Mouse (Mus musculus): ENCODE results near the gene Selp. TPM values are rescaled to one million over a fixed set of nuclear protein-coding genes. Genes with fewer than 3 reads are reported as not detected.

The Selp gene
- polyA plus RNA-seq, 1 experiment from 2014 or later, result 0.26 TPM

DNA sequence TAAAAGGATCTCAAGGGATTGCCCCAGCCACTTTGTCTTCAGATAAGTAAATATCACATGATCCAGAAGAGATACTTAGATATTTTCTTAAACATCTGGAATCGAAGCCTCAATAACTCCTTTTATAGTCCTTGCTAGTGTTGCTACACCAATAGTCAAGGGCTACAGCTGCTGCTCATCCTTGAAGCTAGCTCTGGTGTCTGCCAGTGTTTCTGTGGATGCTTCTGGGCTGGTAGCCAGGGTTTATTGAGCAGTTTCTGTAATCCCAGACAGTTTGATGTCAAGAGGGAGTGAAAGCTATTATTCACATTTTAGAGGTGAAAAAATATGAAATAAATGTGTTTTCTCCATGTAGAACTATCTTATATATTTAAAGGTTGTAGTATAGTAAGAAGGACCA lies 17.5 kb downstream of the Selp start:
- Histone ChIP-seq H3K9me3 (replicated peaks; ENCODE audit: control insufficient read depth, low read length) (no peaks in the 10 kb centered on the region), H3K9ac (ENCODE audit: low read length) (no peak overlapping the region), H3K4me3 (replicated peaks; ENCODE audit: low read length) (no peak overlapping the region), H3K27ac (ENCODE audit: low read length) (no peak overlapping the region), H3K4me1 (ENCODE audit: control insufficient read depth, insufficient read depth, low read length) (no peaks in the 10 kb centered on the region), H3K27me3 (ENCODE audit: control insufficient read depth, insufficient read depth, low read length) (no peaks in the 10 kb centered on the region), H3K4me2 (ENCODE audit: low read depth, low read length) (no peak overlapping the region), H3K36me3 (ENCODE audit: control insufficient read depth, insufficient read depth, low read length) (no peaks in the 10 kb centered on the region)
- WGBS, result 45% methylated on average over 1 of the region's 1 CpGs
- ATAC-seq (ENCODE audit: insufficient read depth, low FRiP score), result no peak

DNA sequence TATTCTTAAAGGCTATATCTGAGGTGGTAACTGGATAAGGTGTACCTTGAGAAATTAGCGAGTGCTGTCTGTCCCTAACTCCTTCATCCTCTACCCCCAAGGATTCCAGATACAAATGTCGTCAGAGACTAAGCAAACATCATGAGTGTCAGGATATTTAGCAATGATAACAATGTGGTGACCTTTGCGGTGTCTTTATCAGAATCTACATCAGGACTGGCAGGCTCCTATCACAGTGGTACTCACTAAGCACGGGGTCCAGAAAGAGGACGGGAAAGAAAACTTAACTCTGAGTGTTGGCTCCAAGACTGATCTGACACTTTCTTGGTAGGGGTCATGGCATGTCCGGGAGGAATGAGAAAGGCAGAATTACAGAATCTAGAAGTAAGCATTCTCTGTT lies 19.0 kb downstream of the Selp start:
- no peak for ATAC-seq (ENCODE audit: insufficient read depth, low FRiP score)
- Histone ChIP-seq H3K36me3 (ENCODE audit: control insufficient read depth, insufficient read depth, low read length) (no peaks in the 10 kb centered on the region), H3K4me3 (replicated peaks; ENCODE audit: low read length) (no peak overlapping the region), H3K27me3 (ENCODE audit: control insufficient read depth, insufficient read depth, low read length) (no peaks in the 10 kb centered on the region), H3K4me2 (ENCODE audit: low read depth, low read length) (no peak overlapping the region), H3K9ac (ENCODE audit: low read length) (no peak overlapping the region), H3K27ac (ENCODE audit: low read length) (no peak overlapping the region), H3K4me1 (ENCODE audit: control insufficient read depth, insufficient read depth, low read length) (no peaks in the 10 kb centered on the region), H3K9me3 (replicated peaks; ENCODE audit: control insufficient read depth, low read length) (no peaks in the 10 kb centered on the region)
- 51% methylated on average over 6 of the region's 6 CpGs for WGBS

- H3K27ac ChIP-seq (ENCODE audit: low read length), result no peak overlapping the region
- H3K4me2 ChIP-seq (ENCODE audit: low read depth, low read length), result no peak overlapping the region
- 38% methylated on average over 5 of the region's 5 CpGs for WGBS
- H3K27me3 ChIP-seq (ENCODE audit: control insufficient read depth, insufficient read depth, low read length), result no peaks in the 10 kb centered on the region
- no peak overlapping the region for H3K9ac ChIP-seq (ENCODE audit: low read length)
- ATAC-seq (ENCODE audit: insufficient read depth, low FRiP score), result no peak
- no peaks in the 10 kb centered on the region for H3K9me3 ChIP-seq (replicated peaks; ENCODE audit: control insufficient read depth, low read length)
- no peak overlapping the region for H3K4me3 ChIP-seq (replicated peaks; ENCODE audit: low read length)
- no peaks in the 10 kb centered on the region for H3K36me3 ChIP-seq (ENCODE audit: control insufficient read depth, insufficient read depth, low read length)
- H3K4me1 ChIP-seq (ENCODE audit: control insufficient read depth, insufficient read depth, low read length), result no peaks in the 10 kb centered on the region
These were observed 20.3 kb downstream of the Selp start for GRCm38 (mm10) chr1:164135360-164135759.

DNA sequence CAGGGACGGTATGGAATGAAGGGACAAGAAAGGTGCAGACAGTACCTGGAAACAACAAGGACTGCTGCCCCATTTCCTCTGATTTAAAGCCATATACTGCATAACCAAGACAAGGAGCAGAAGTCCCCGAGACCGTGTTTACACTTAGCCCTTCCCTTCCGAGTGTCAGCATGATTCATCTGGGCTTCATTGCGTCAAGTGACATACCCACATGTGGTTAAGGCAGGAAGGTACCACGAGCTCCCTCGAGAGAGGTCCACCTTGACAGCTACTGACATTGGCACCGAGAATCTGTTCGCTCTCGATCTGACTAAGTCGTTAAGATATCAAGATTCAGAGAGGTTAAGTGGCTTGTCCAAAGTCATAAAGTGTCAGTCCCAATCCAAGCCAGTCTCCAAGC lies 20.9 kb downstream of the Selp start:
- ATAC-seq (ENCODE audit: insufficient read depth, low FRiP score), result no peak
- Histone ChIP-seq H3K9me3 (replicated peaks; ENCODE audit: control insufficient read depth, low read length) (no peaks in the 10 kb centered on the region), H3K9ac (ENCODE audit: low read length) (no peak overlapping the region), H3K4me1 (ENCODE audit: control insufficient read depth, insufficient read depth, low read length) (no peaks in the 10 kb centered on the region), H3K27me3 (ENCODE audit: control insufficient read depth, insufficient read depth, low read length) (no peaks in the 10 kb centered on the region), H3K4me3 (replicated peaks; ENCODE audit: low read length) (no peak overlapping the region), H3K4me2 (ENCODE audit: low read depth, low read length) (no peak overlapping the region), H3K36me3 (ENCODE audit: control insufficient read depth, insufficient read depth, low read length) (no peaks in the 10 kb centered on the region), H3K27ac (ENCODE audit: low read length) (no peak overlapping the region)
- 41% methylated on average over 11 of the region's 11 CpGs for WGBS

GRCm38 (mm10) chr1:164136636-164137035 lies 21.6 kb downstream of the Selp start:
- Histone ChIP-seq H3K27me3 (ENCODE audit: control insufficient read depth, insufficient read depth, low read length) (no peaks in the 10 kb centered on the region), H3K9me3 (replicated peaks; ENCODE audit: control insufficient read depth, low read length) (no peaks in the 10 kb centered on the region), H3K4me3 (replicated peaks; ENCODE audit: low read length) (no peak overlapping the region), H3K9ac (ENCODE audit: low read length) (no peak overlapping the region), H3K27ac (ENCODE audit: low read length) (no peak overlapping the region), H3K36me3 (ENCODE audit: control insufficient read depth, insufficient read depth, low read length) (no peaks in the 10 kb centered on the region), H3K4me2 (ENCODE audit: low read depth, low read length) (no peak overlapping the region), H3K4me1 (ENCODE audit: control insufficient read depth, insufficient read depth, low read length) (no peaks in the 10 kb centered on the region)
- ATAC-seq (ENCODE audit: insufficient read depth, low FRiP score), result no peak
- 72% methylated on average over 6 of the region's 6 CpGs for WGBS

DNA sequence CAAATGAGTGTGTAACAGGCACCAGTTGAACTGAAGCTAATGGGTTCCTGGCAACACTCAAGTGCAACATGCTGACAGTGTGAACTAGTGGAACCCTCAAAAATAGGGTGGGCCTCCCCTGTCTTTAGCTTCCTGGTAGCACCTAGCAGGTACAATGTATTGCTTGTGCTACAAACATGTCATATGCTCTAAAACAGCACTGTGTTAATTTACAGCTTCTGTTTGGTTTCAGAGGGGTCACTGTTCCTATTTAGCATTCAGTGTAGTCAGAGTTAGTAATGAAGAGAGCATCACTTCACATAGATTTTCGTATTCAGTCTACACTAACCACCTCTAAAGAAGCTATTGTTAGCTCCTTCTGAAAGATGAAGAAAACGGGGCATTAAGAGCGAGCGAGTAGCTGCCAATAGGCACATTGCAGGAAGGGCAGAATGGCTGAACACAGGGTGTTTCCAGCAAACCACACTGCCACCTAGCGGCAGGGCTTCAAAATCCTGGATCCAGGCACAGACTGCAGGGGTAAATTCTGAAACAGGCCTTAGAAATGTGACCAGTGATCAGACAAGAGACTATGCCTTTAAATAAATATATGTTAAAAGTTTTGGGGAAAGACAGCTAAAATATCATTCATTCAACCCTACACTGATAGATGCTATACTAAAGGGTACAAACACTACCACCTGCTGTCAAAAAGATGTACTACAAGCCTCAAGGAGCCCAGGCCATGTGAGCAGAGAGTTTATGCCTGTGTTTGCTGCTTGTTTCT lies 23.5 kb downstream of the Selp start:
- no peak overlapping the region for H3K4me3 ChIP-seq (replicated peaks; ENCODE audit: low read length)
- 6% methylated on average over 5 of the region's 5 CpGs for WGBS
- no peak overlapping the region for H3K9ac ChIP-seq (ENCODE audit: low read length)
- H3K36me3 ChIP-seq (ENCODE audit: control insufficient read depth, insufficient read depth, low read length), result no peaks in the 10 kb centered on the region
- no peaks in the 10 kb centered on the region for H3K9me3 ChIP-seq (replicated peaks; ENCODE audit: control insufficient read depth, low read length)
- H3K27me3 ChIP-seq (ENCODE audit: control insufficient read depth, insufficient read depth, low read length), result no peaks in the 10 kb centered on the region
- H3K4me2 ChIP-seq (ENCODE audit: low read depth, low read length), result peak overlapping the region; percentile 42
- no peak overlapping the region for H3K27ac ChIP-seq (ENCODE audit: low read length)
- no peaks in the 10 kb centered on the region for H3K4me1 ChIP-seq (ENCODE audit: control insufficient read depth, insufficient read depth, low read length)
- peak; percentile 68; the same call in 1 of the 2 replicates for ATAC-seq (ENCODE audit: insufficient read depth, low FRiP score)

- Histone ChIP-seq H3K36me3 (ENCODE audit: control insufficient read depth, insufficient read depth, low read length) (no peaks in the 10 kb centered on the region), H3K9ac (ENCODE audit: low read length) (no peak overlapping the region), H3K27me3 (ENCODE audit: control insufficient read depth, insufficient read depth, low read length) (no peaks in the 10 kb centered on the region), H3K4me3 (replicated peaks; ENCODE audit: low read length) (no peak overlapping the region), H3K9me3 (replicated peaks; ENCODE audit: control insufficient read depth, low read length) (no peaks in the 10 kb centered on the region), H3K4me2 (ENCODE audit: low read depth, low read length) (no peak overlapping the region), H3K27ac (ENCODE audit: low read length) (no peak overlapping the region), H3K4me1 (ENCODE audit: control insufficient read depth, insufficient read depth, low read length) (no peaks in the 10 kb centered on the region)
- no peak for ATAC-seq (ENCODE audit: insufficient read depth, low FRiP score)
- WGBS, result 63% methylated on average over 4 of the region's 4 CpGs
These were observed 24.4 kb downstream of the Selp start for GRCm38 (mm10) chr1:164139464-164139863.

- Histone ChIP-seq H3K9ac (ENCODE audit: low read length) (no peak overlapping the region), H3K9me3 (replicated peaks; ENCODE audit: control insufficient read depth, low read length) (no peaks in the 10 kb centered on the region), H3K4me2 (ENCODE audit: low read depth, low read length) (no peak overlapping the region), H3K4me1 (ENCODE audit: control insufficient read depth, insufficient read depth, low read length) (0 out of 2 replicates have a peak, but pooled peaks cover 4% of the 10 kb centered on the region), H3K4me3 (replicated peaks; ENCODE audit: low read length) (no peak overlapping the region), H3K27me3 (ENCODE audit: control insufficient read depth, insufficient read depth, low read length) (no peaks in the 10 kb centered on the region), H3K27ac (ENCODE audit: low read length) (no peak overlapping the region), H3K36me3 (ENCODE audit: control insufficient read depth, insufficient read depth, low read length) (no peaks in the 10 kb centered on the region)
- no peak for ATAC-seq (ENCODE audit: insufficient read depth, low FRiP score)
- 91% methylated on average over 7 of the region's 7 CpGs for WGBS
These were observed 34.0 kb downstream of the Selp start for GRCm38 (mm10) chr1:164149083-164149482.

DNA sequence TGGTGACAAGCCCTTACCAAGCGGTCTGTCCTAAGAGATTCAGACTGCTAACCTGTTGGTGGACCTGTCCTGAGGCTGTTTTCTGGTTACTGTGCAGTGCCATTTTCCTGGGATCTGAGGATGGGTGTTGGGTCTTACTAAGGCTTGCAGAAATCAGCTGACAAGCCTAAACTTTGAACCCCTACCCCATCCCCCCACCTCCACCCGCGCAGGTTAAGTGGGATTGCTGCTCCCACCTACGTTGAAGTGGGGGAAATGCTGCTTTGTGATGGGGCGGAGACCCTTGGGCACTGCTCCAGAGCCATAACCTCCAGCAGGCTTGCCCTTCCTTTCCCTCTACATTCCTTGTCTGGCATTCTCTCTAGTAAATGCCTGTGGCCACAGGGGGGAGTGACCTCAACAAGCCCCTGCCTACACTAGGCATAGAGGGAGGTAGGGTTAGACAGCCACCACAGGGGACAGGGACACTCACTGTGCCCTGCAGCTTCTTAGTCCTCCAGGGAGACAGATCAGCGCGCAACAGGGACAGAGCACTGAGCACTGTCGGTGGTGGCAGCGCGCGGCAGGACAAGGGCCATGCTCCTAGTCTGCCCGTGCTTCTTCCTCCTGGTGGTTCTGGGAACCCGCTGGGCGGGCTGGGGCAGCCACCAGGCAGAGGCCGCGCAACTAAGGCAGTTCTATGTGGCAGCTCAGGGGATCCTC lies 36.5 kb downstream of the Selp start, which contains the start of gene F5:
Gene F5, plus strand, starts transcription at position 452 of the 702 bp plus-strand sequence.
- Histone ChIP-seq H3K9me3 (replicated peaks; ENCODE audit: control insufficient read depth, low read length) (no peaks in the 10 kb centered on the region), H3K4me1 (ENCODE audit: control insufficient read depth, insufficient read depth, low read length) (no peaks in the 10 kb centered on the region), H3K36me3 (ENCODE audit: control insufficient read depth, insufficient read depth, low read length) (no peaks in the 10 kb centered on the region), H3K27ac (ENCODE audit: low read length) (no peak within 1 kb of the TSS), H3K4me2 (ENCODE audit: low read depth, low read length) (peak within 1 kb of the TSS; percentile 29), H3K27me3 (ENCODE audit: control insufficient read depth, insufficient read depth, low read length) (no peaks in the 10 kb centered on the region), H3K9ac (ENCODE audit: low read length) (no peak within 1 kb of the TSS), H3K4me3 (replicated peaks; ENCODE audit: low read length) (no peak within 1 kb of the TSS)
- peak; percentile 25; the same call in 1 of the 2 replicates for ATAC-seq (ENCODE audit: insufficient read depth, low FRiP score)
- 16% methylated on average over 16 of the region's 16 CpGs for WGBS
